Mouse (Mus musculus) thymus, postnatal 0 days (tissue): ENCODE results near the gene Gzmf. TPM values are rescaled to one million over a fixed set of nuclear protein-coding genes. Genes with fewer than 3 reads are reported as not detected.
A peak's percentile ranks its signal among the peaks of the same experiment; 100 is the strongest.
"Not testable (repeated sequence)": the region's sequence is repeated elsewhere in the genome, so short reads cannot be mapped to it uniquely, and the experiment has no call there.

Source experiments
- DNase-seq: peaks from one replicate; pipeline ENCODE4 v3.0.0-alpha.2; 2015; ENCODE audit warnings: low spot score
- polyA plus RNA-seq: library from polyadenylated mRNA; unstranded; fragments of >200 nt; fragmentation: Nextera tagmentation; extraction: Ambion mirVana; gene quantifications from 2 replicates; pipeline ENCODE4 v1.2.1, GENCODE M21; 2015

The Gzmf gene
- polyA plus RNA-seq: 0.16 and 0.18 TPM in 2 replicates

GRCm38 (mm10) chr14:56211317-56211716, at the start of gene Gzmf:
Gene Gzmf (minus strand): TSS chr14:56211417.
- DNase-seq: no peak

- peak; percentile 2 for DNase-seq
These were observed 29.2 kb upstream of the Gzmf start for GRCm38 (mm10) chr14:56240409-56240808.

- DNase-seq: no peak
These were observed 23.3 kb upstream of the Gzmf start, which contains the start of gene Gzmc for GRCm38 (mm10) chr14:56234556-56234955. Gene Gzmc (minus strand): TSS chr14:56234656.

- DNase-seq: no peak
These were observed 5.6 kb downstream of the Gzmf start for GRCm38 (mm10) chr14:56205613-56206012.

- DNase-seq: peak; percentile 61
These were observed 6.2 kb downstream of the Gzmf start for GRCm38 (mm10) chr14:56205021-56205420.

GRCm38 (mm10) chr14:56203975-56204374, 7.2 kb downstream of the Gzmf start:
- peak; percentile 52 for DNase-seq

GRCm38 (mm10) chr14:56186946-56187345, 24.3 kb downstream of the Gzmf start:
- no peak for DNase-seq

GRCm38 (mm10) chr14:56186521-56186920, 24.7 kb downstream of the Gzmf start:
- no peak for DNase-seq

- DNase-seq: peak; percentile 16
These were observed 33.6 kb downstream of the Gzmf start for GRCm38 (mm10) chr14:56177651-56178050.

GRCm38 (mm10) chr14:56174499-56174898, 36.7 kb downstream of the Gzmf start, which contains the start of gene Gzmn:
Gene Gzmn (minus strand): TSS chr14:56174599.
- no peak for DNase-seq

GRCm38 (mm10) chr14:56173396-56173795, 37.8 kb downstream of the Gzmf start:
- DNase-seq: no peak

GRCm38 (mm10) chr14:56172744-56173143, 38.5 kb downstream of the Gzmf start:
- no peak for DNase-seq

GRCm38 (mm10) chr14:56168009-56168408, 43.2 kb downstream of the Gzmf start:
- DNase-seq: no peak

GRCm38 (mm10) chr14:56162109-56162508, 49.1 kb downstream of the Gzmf start:
- DNase-seq: no peak

- DNase-seq: not testable (repeated sequence)
These were observed 51.7 kb downstream of the Gzmf start, which contains the start of gene Gzmg for GRCm38 (mm10) chr14:56159479-56159878. Gene Gzmg (minus strand): TSS chr14:56159579.

GRCm38 (mm10) chr14:56155340-56155739, 55.9 kb downstream of the Gzmf start:
- no peak for DNase-seq

Other genes with a start within 250 kb of the Gzmf start
- 0.46 and 0.50 TPM in 2 replicates for gene Mcpt1, start 193.4 kb downstream of the Gzmf start, polyA plus RNA-seq
- not detected in 2 replicates for gene Mcpt9, start 180.9 kb downstream of the Gzmf start, polyA plus RNA-seq
- 0.30 and 0.40 TPM in 2 replicates for gene Mcpt2, start 169.4 kb downstream of the Gzmf start, polyA plus RNA-seq
- 2.0 and 2.2 TPM in 2 replicates for gene Mcpt4, start 149.1 kb downstream of the Gzmf start, polyA plus RNA-seq
- gene Mcpt8, start 126.1 kb downstream of the Gzmf start, polyA plus RNA-seq: 0.17 and 0.36 TPM in 2 replicates
- 0.26 and 0.46 TPM in 2 replicates for gene Ctsg, start 108.8 kb downstream of the Gzmf start, polyA plus RNA-seq
- gene Gzme, start 90.8 kb downstream of the Gzmf start, polyA plus RNA-seq: not detected in 2 replicates
- gene Gzmd, start 78.8 kb downstream of the Gzmf start, polyA plus RNA-seq: not detected in 2 replicates
- not detected in 2 replicates for gene Gzmg, start 51.8 kb downstream of the Gzmf start, polyA plus RNA-seq
- gene Gzmn, start 36.8 kb downstream of the Gzmf start, polyA plus RNA-seq: not detected in 2 replicates
- gene Gzmc, start 23.2 kb upstream of the Gzmf start, polyA plus RNA-seq: 10.4 and 13.2 TPM in 2 replicates
- gene Gzmb, start 50.8 kb upstream of the Gzmf start, polyA plus RNA-seq: 4.2 and 4.5 TPM in 2 replicates
- gene Atp12a, start 153.7 kb upstream of the Gzmf start, polyA plus RNA-seq: 0.10 and 0.26 TPM in 2 replicates
- gene Rnf17, start 191.2 kb upstream of the Gzmf start, polyA plus RNA-seq: 0.42 and 0.92 TPM in 2 replicates